Mouse (Mus musculus): ENCODE data around the gene H2-DMa.

DNA sequence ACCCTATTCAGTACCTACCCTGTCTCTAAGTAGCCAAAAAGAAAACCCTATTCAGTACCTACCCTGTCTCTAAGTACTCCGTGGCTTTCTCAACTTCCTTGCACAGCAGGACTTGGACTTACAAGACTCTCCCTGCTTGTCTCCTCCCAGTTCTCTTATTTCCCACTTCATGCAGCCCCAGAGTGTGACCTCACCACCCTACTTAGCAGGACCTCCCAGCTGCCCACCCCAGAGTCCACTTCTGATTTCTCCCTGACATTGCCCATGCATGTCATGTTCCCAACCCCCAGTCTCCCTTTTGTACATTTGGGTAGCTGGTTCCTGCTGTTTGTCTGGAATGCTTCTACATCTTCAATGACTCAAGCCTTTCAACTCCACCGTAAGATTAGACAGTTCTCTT lies 4.2 kb downstream of the H2-DMa start:
- TF ChIP-seq CTCF (IDR thresholded peaks at IDR 0.05; ENCODE audit: borderline replicate concordance, insufficient read depth, low read length) (no peak), POLR2A (IDR thresholded peaks at IDR 0.05; ENCODE audit: low read depth, low read length) (peak; percentile 59)

Data from embryonic fibroblast, embryonic 13.5 days (primary cell).